Mouse (Mus musculus): ENCODE measurements at regions not wholly inside any gene's neighbourhood (a gene's known extent, or its start where the extent isn't known, plus 50 kb on each side); places are given as distances from the start of the nearest gene placed in this dataset.
"Not testable (repeated sequence)": the region's sequence is repeated elsewhere in the genome, so short reads cannot be mapped to it uniquely, and the experiment has no call there.

GRCm38 (mm10) chr16:77835767-77836166, 233.9 kb upstream of the Gm11146 start:
- DNase-seq (ENCODE audit: low spot score) = no peak

- no peak for DNase-seq (ENCODE audit: low spot score)
These were observed 225.6 kb upstream of the Gm11146 start for GRCm38 (mm10) chr16:77827322-77828117.

GRCm38 (mm10) chr16:77799709-77800108, 197.8 kb upstream of the Gm11146 start:
- no peak for DNase-seq (ENCODE audit: low spot score)

- no peak for DNase-seq (ENCODE audit: low spot score)
These were observed 195.0 kb upstream of the Gm11146 start for GRCm38 (mm10) chr16:77796926-77797325.

- no peak for DNase-seq (ENCODE audit: low spot score)
These were observed 187.8 kb upstream of the Gm11146 start for GRCm38 (mm10) chr16:77789652-77790051.

- DNase-seq (ENCODE audit: low spot score) = no peak
These were observed 187.3 kb upstream of the Gm11146 start for GRCm38 (mm10) chr16:77789206-77789605.

GRCm38 (mm10) chr16:77788781-77789150, 186.9 kb upstream of the Gm11146 start:
- no peak for DNase-seq (ENCODE audit: low spot score)

GRCm38 (mm10) chr16:77788041-77788780, 186.3 kb upstream of the Gm11146 start:
- DNase-seq (ENCODE audit: low spot score) = no peak

- no peak for DNase-seq (ENCODE audit: low spot score)
These were observed 185.1 kb upstream of the Gm11146 start for GRCm38 (mm10) chr16:77787025-77787424.

GRCm38 (mm10) chr16:77779019-77779418, 177.1 kb upstream of the Gm11146 start:
- DNase-seq (ENCODE audit: low spot score) = no peak

GRCm38 (mm10) chr16:77772075-77772474, 170.2 kb upstream of the Gm11146 start:
- DNase-seq (ENCODE audit: low spot score) = no peak

GRCm38 (mm10) chr16:77760926-77761347, 159.0 kb upstream of the Gm11146 start:
- no peak for DNase-seq (ENCODE audit: low spot score)

- no peak for DNase-seq (ENCODE audit: low spot score)
These were observed 158.6 kb upstream of the Gm11146 start for GRCm38 (mm10) chr16:77760479-77760878.

- DNase-seq (ENCODE audit: low spot score) = no peak
These were observed 158.1 kb upstream of the Gm11146 start for GRCm38 (mm10) chr16:77759997-77760396.

- no peak for DNase-seq (ENCODE audit: low spot score)
These were observed 153.0 kb upstream of the Gm11146 start for GRCm38 (mm10) chr16:77754882-77755281.

GRCm38 (mm10) chr16:77749474-77749873, 147.6 kb upstream of the Gm11146 start:
- no peak for DNase-seq (ENCODE audit: low spot score)

GRCm38 (mm10) chr16:77743838-77744237, 141.9 kb upstream of the Gm11146 start:
- no peak for DNase-seq (ENCODE audit: low spot score)

- no peak for DNase-seq (ENCODE audit: low spot score)
These were observed 136.9 kb upstream of the Gm11146 start for GRCm38 (mm10) chr16:77738821-77739220.

GRCm38 (mm10) chr16:77719377-77719776, 117.5 kb upstream of the Gm11146 start:
- DNase-seq (ENCODE audit: low spot score) = no peak

- DNase-seq (ENCODE audit: low spot score) = not testable (repeated sequence)
These were observed 115.9 kb upstream of the Gm11146 start for GRCm38 (mm10) chr16:77717766-77718165.

- no peak for DNase-seq (ENCODE audit: low spot score)
These were observed 102.8 kb upstream of the Gm11146 start for GRCm38 (mm10) chr16:77704726-77705125.

- DNase-seq (ENCODE audit: low spot score) = no peak
These were observed 93.5 kb upstream of the Gm11146 start for GRCm38 (mm10) chr16:77695443-77695842.

Measured in T-cell, adult 2 months (primary cell).